Mouse (Mus musculus): ENCODE data around the gene Mllt3. TPM values are rescaled to one million over a fixed set of nuclear protein-coding genes. Genes with fewer than 3 reads are reported as not detected.

Mllt3 gene
- polyA plus RNA-seq, 1 experiment from 2014 or later = 11.2 TPM

DNA sequence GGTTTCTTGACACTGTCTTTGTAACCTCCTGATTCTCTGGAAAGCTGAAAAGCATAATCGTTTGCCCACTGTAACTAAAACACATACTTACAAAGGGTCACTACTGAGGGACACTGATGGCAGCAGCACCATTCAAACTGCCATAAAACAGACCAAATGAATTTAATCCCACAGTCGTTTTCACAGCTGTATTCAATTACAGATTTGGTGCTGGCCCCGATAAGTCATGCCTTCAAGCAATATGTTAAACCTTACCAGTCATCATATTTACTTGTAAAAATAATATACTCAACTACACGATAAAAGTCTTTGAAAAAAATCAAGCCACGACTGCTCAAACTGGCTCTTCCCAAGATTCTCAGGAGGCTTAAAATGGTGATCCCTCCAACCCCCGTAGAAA lies 83.7 kb downstream of the Mllt3 start:
- H3K27ac ChIP-seq = no peak overlapping the region
- no peak overlapping the region for H3K4me3 ChIP-seq (ENCODE audit: inconsistent target)
- no peaks in the 10 kb centered on the region for H3K79me2 ChIP-seq (ENCODE audit: inconsistent target)
- no peaks in the 10 kb centered on the region for H3K36me3 ChIP-seq (ENCODE audit: inconsistent target)
- WGBS (ENCODE audit: missing documents) = 89% methylated on average over 6 of the region's 6 CpGs

DNA sequence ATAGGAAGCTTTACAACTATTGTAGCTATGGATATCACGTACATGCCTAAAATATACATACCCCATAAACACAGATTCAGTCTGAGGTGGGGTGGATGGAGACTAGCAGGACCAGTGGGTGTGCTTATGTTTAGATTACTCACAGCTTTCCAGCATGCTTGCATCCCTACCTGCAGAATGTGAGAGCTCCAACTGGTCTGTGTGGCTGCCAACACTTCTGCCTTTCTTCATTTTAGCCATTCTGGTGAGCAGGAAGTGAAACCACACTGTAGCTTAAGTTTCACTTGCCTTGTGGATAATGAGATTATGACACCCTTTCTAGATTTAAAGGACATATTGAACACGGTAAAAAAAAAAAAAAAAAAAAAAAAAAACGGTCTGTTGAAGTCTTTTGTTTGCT lies 88.8 kb downstream of the Mllt3 start:
- WGBS (ENCODE audit: missing documents) = 37% methylated on average over 3 of the region's 3 CpGs
- Histone ChIP-seq H3K4me3 (ENCODE audit: inconsistent target) (no peak overlapping the region), H3K36me3 (ENCODE audit: inconsistent target) (no peaks in the 10 kb centered on the region), H3K27ac (no peak overlapping the region), H3K79me2 (ENCODE audit: inconsistent target) (no peaks in the 10 kb centered on the region)

DNA sequence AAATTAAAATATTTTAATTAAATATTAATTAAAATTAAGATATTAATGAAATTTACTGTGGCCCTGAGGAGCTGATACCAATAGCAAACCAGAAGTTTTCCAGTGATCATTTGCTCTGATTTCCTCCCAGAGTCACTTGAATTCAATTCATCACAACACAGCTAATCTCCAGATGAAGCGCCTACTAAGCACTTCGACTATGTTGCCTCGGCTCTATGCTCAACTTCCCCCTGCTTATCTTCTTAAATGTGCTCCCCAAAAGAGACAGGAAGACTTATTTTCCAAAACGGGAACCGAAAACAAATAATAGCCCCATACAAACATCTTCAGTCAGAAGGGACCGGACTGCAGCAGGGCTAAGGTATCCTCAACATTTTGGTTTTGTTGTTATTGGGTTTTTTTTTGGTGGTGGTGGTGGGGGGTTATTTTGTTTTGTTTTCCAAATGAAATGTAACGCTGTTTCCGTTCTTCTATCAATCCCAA lies 90.2 kb downstream of the Mllt3 start:
- Histone ChIP-seq H3K27ac (no peak overlapping the region), H3K36me3 (ENCODE audit: inconsistent target) (no peaks in the 10 kb centered on the region), H3K79me2 (ENCODE audit: inconsistent target) (no peaks in the 10 kb centered on the region), H3K4me3 (ENCODE audit: inconsistent target) (no peak overlapping the region)
- 55% methylated on average over 8 of the region's 8 CpGs for WGBS (ENCODE audit: missing documents)

DNA sequence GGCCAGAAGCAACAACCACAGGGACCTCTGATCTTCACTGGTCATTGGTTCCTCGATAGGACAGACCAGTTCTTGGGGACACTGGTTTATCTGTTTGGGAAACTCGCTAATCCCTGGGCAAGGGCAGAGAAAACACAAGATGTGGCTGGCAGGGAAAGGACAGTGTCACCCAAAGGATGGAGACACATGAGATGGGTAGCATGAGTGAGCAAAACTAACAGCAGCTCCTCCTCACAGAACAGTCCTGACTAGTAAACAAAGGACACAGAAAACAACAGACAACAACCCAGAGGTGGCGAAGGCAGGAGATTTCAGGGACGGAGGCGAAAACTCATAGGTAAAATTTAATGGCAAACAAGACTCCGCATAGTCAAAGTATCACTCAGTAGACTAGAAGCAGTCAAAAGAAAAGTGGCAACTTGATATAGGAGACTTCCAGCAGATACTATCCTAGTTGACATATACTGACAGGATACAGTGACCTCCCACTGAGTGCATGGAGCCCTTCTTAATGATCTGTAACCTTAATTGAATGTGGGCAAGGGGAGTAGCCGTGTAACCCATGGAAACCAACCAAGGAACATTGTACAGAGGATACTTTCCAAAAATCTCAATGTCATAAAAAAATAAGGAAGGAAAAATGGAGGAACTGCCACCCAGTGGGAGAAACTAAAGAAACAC lies 93.5 kb downstream of the Mllt3 start:
- H3K4me3 ChIP-seq (ENCODE audit: inconsistent target) = no peak overlapping the region
- no peaks in the 10 kb centered on the region for H3K36me3 ChIP-seq (ENCODE audit: inconsistent target)
- WGBS (ENCODE audit: missing documents) = 93% methylated on average over 7 of the region's 7 CpGs
- H3K79me2 ChIP-seq (ENCODE audit: inconsistent target) = no peaks in the 10 kb centered on the region
- H3K27ac ChIP-seq = no peak overlapping the region

DNA sequence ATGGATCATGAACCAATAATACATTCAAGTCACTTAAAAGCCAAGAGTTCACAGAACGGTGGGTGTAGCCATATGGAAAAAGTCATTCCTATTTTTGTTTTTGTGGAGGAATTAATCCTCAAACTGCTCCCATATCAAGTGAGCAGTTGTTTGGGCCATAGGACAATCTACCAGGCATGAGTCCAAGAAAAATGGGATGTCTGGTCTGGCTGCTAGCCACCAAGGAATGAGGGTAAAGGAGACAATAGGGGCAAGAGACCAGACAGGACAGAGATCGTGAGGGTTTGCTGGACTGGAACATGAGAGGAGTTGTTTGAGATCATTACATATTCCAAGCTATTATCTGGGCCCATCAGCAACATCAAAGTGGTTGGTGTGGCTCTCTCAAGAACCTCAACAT lies 96.8 kb downstream of the Mllt3 start:
- H3K4me3 ChIP-seq (ENCODE audit: inconsistent target) = no peak overlapping the region
- H3K27ac ChIP-seq = no peak overlapping the region
- no peaks in the 10 kb centered on the region for H3K36me3 ChIP-seq (ENCODE audit: inconsistent target)
- 100% methylated on average over 2 of the region's 2 CpGs for WGBS (ENCODE audit: missing documents)
- no peaks in the 10 kb centered on the region for H3K79me2 ChIP-seq (ENCODE audit: inconsistent target)

DNA sequence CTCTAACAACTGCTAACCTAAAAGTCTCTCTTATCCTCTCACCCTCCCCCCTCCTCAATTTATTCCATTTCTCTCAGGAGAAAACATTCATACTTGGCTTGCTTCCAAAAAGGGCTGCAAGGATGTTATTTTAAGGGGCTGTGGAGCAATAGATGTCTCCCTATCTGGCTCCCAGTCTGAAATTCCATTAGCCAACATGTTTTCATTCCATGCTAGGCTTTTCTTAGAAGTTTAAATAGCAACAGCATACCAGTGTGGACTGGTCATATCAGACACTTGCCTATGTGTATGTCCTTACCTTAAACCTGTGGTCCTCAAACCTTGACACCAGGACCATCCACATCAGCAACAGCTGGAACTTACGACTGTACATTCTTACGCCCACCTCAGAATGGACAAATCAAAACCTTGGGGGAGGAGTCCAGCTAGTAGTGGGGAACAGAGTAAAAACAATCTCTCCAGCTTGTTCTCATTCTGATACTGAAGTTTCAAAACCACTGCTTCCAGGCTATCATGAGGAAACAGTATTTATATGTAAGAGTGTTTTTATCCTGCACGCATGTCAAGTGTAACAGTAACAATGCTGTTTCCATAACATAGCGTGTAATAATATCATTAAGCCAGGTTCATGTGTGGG lies 99.3 kb downstream of the Mllt3 start:
- Histone ChIP-seq H3K79me2 (ENCODE audit: inconsistent target) (no peaks in the 10 kb centered on the region), H3K27ac (no peak overlapping the region), H3K4me3 (ENCODE audit: inconsistent target) (no peak overlapping the region), H3K36me3 (ENCODE audit: inconsistent target) (no peaks in the 10 kb centered on the region)
- 90% methylated on average over 4 of the region's 4 CpGs for WGBS (ENCODE audit: missing documents)

DNA sequence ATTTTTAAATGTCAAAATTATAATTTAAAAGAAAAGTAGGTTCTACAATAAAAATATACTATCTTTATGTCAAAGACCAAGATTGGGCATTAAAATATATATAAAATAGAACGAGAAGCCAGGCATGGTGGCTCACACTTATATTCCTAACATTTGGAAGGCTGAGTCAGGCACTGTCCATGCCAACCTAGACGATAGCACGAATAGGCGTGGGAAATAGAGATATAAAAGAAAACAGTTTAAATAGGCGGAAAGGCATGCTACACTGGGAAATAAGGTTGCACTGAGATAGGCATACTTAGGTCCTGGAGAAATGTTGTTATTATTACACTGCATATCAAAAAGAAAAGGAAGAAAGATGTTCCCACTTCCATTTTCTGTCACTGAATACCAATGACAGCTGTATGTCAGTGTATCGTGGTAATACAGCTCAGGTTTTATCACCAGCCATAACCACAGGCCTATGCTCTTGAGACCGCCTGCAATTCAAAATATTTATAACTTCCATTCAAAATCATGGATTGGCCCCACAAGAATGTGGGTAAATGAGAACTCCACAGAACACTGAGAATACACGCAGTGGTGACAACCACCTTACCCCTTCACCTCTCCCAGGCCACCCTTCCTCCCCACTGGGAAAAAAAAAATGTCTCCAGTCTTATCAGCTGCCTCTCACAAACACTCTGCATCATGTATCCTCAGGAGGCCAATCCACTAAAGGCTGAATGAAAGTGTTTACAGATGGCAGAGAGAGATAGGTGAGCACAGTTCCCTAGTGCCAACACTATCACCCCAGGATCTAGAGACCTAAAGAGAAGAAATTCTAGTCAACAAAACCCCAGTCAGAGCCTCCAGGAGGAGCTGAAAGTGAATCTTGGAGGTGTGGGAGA lies 102.6 kb downstream of the Mllt3 start:
- Histone ChIP-seq H3K4me3 (ENCODE audit: inconsistent target) (no peak overlapping the region), H3K27ac (no peak overlapping the region), H3K36me3 (ENCODE audit: inconsistent target) (no peaks in the 10 kb centered on the region), H3K79me2 (ENCODE audit: inconsistent target) (no peaks in the 10 kb centered on the region)
- 90% methylated on average over 8 of the region's 8 CpGs for WGBS (ENCODE audit: missing documents)

DNA sequence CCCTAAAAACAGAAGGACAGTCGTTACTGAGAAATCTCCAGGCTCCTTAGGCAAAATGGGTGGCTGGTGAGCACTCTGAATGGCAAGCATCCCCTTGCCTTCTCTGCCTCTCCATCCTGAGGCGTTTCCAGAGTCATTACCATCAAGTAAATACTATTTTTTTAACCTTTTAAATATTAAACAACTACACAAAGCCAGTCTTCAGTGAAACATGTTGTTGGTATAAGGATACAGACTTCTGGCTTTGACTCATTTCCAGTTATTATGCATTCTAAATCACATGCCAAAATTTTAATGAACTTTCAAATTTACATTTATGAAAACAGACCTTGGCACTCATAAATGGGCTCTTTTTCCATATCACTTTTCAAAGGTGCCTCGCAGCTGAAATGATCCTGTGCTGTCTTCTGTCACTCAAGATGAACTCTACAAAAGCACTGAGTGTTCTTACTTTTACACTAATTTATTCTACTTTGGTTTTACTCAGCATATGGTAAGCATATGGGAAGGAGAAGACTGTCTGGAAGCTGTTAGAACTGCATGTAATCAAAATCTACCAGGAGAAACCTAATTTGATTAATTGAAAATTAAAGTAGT lies 104.5 kb downstream of the Mllt3 start:
- Histone ChIP-seq H3K79me2 (ENCODE audit: inconsistent target) (no peaks in the 10 kb centered on the region), H3K36me3 (ENCODE audit: inconsistent target) (no peaks in the 10 kb centered on the region), H3K4me3 (ENCODE audit: inconsistent target) (no peak overlapping the region), H3K27ac (no peak overlapping the region)
- 90% methylated on average over 3 of the region's 3 CpGs for WGBS (ENCODE audit: missing documents)

DNA sequence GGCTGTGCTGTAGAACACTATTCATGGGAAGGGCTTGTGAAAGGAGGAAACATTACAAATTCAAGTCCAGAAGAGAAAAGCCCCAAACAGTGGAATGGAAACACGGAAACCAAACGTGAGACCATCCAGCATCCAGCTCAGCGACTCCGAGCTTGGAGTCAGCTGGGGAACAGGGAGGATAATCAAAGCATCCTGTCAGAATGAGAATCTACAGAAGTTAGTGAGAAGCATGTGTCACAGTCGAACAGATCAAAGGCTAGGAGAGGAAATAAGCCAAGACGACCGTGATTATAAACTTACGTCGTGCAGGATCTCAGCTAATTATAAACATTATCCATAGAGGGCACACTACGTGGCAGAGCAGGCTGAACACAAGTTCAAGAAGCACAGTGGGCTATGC lies 105.8 kb downstream of the Mllt3 start:
- Histone ChIP-seq H3K4me3 (ENCODE audit: inconsistent target) (no peak overlapping the region), H3K79me2 (ENCODE audit: inconsistent target) (no peaks in the 10 kb centered on the region), H3K27ac (no peak overlapping the region), H3K36me3 (ENCODE audit: inconsistent target) (no peaks in the 10 kb centered on the region)
- WGBS (ENCODE audit: missing documents) = 95% methylated on average over 9 of the region's 10 CpGs

DNA sequence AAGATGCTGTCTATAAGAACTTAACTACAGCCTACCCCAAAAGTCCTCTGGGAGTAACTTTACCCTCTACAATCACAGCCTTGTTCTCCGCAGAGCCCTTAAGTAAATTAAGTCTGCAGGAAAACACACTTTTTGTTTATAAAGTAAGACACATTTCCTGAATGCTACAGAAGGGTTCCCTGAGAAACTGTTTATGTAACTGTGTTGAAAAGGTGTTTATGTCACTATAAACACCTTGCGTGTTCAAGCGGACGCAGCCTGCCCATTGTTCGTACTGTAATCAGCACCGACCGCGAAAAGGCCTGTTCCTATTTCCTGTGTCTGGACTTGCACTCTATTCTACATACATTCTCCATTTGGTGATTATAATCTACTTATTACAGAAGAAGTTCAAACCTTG lies 112.5 kb downstream of the Mllt3 start:
- Histone ChIP-seq H3K27ac (no peak overlapping the region), H3K4me3 (ENCODE audit: inconsistent target) (no peak overlapping the region), H3K79me2 (ENCODE audit: inconsistent target) (no peaks in the 10 kb centered on the region), H3K36me3 (ENCODE audit: inconsistent target) (no peaks in the 10 kb centered on the region)
- WGBS (ENCODE audit: missing documents) = 98% methylated on average over 8 of the region's 8 CpGs

DNA sequence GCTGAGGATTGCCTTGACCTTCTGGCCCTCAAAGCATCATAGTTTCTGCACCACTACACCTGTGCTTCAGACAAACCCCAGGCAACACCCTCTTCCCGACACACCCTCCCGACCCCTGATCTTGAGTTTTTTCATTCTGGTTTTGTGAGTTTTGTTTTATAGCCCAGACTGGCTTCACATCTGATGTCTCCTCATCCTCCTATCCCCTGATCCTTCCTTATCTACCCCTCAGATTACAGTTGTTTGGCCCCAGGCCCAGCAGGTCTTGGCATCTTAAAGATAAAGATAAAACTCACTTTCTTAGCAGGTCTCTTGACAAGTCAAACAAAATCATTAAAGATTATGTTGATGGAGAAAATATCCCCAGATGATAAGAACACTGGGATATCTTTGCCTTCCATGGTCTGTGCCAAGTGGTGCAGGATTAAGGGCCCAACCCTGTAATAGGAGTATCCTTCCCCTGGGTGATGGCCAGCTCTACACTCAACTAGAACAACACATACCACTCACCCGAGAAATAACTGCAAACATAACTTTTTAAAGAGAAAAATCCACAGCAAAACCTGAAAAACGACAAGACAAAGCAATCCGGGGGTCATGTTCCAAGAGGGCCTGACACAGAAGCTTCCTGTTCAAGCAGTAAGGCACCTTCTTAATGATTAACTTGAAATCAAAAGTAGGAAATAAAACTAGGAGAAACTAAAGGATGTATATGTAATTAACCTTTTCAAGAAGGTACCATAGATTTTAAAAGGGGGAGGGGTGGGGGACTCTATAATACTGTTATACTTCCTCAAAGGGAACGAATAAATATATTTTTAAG lies 121.8 kb downstream of the Mllt3 start:
- Histone ChIP-seq H3K27ac (no peak overlapping the region), H3K79me2 (ENCODE audit: inconsistent target) (no peaks in the 10 kb centered on the region), H3K36me3 (ENCODE audit: inconsistent target) (no peaks in the 10 kb centered on the region), H3K4me3 (ENCODE audit: inconsistent target) (no peak overlapping the region)
- WGBS (ENCODE audit: missing documents) = 89% methylated on average over 6 of the region's 6 CpGs

DNA sequence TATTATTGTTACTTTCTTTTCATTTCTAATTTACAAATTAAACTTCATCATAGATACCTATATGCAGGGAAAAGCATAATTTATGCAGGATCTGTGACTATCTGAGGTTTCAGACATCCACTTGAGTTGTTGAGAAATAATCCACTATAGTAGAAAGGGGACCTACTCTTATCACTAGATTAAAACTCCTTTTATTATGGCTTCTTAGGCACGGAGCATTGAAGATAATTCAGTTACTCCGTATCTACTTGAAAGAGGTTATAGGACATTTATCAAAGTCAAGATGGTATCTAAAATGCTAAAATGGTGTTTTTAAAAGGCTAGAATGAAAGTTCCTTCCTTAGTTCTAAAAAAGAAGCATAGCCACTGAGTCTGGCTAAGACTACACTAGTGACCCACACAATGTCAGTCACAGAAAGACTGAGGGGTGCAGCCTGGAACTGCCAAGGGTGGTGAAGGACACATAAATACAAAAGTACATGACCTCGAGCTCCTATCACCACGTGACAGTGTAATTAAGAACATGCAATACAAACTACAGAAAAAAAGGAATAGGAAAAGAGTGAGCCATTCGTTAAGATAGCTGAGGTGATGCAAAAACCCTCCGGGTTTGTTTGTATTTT lies 127.9 kb downstream of the Mllt3 start:
- WGBS (ENCODE audit: missing documents) = 90% methylated on average over 6 of the region's 6 CpGs
- no peaks in the 10 kb centered on the region for H3K79me2 ChIP-seq (ENCODE audit: inconsistent target)
- no peaks in the 10 kb centered on the region for H3K36me3 ChIP-seq (ENCODE audit: inconsistent target)
- H3K4me3 ChIP-seq (ENCODE audit: inconsistent target) = no peak overlapping the region
- no peak overlapping the region for H3K27ac ChIP-seq

DNA sequence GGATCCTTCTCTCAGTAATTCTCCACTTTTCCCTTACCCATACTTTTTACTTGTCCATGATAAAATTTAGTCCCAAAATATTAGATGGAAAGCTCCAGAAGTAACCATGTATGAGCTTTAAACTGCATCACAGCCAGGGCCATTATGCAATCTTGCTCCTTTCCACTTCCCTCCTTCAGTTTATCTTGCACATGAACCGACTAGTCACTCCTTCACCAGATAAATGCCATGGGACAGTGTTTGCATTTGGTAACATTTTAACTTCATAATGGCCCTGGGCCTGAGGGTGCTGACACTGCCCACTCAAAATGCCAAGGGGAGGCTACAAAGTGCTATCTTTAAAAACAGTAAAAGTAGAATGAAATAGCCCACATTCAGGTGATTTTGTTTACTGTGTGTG lies 128.4 kb downstream of the Mllt3 start:
- Histone ChIP-seq H3K36me3 (ENCODE audit: inconsistent target) (no peaks in the 10 kb centered on the region), H3K4me3 (ENCODE audit: inconsistent target) (no peak overlapping the region), H3K27ac (no peak overlapping the region), H3K79me2 (ENCODE audit: inconsistent target) (no peaks in the 10 kb centered on the region)
- WGBS (ENCODE audit: missing documents) = 10% methylated on average over 1 of the region's 1 CpGs

DNA sequence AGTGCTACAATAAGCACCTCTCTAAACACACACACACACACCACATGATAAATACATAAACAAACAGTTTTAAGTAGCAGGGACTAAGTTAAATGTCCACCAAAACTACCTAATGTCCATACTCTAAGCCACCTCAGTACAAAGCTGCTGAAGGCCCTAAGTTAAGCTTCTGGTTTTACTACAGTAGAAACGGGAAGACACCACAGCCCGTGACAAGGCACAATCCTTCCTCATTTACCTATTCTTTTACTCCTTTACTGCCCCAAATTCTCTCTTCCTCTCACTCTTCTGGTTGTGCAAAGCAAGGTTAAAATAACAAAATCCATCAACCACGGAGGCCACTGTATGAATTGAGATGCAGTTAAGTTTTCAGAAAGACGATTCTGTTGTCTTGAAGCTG lies 130.6 kb downstream of the Mllt3 start:
- 63% methylated on average over 4 of the region's 4 CpGs for WGBS (ENCODE audit: missing documents)
- H3K79me2 ChIP-seq (ENCODE audit: inconsistent target) = no peaks in the 10 kb centered on the region

More for the DNA sequence above, 130.6 kb downstream of the Mllt3 start:
- Histone ChIP-seq H3K27ac (no peak overlapping the region), H3K36me3 (ENCODE audit: inconsistent target) (no peaks in the 10 kb centered on the region), H3K4me3 (ENCODE audit: inconsistent target) (no peak overlapping the region)

All from macrophage (primary cell).